Mouse (Mus musculus): ENCODE results near the gene Itgb1bp2. TPM values are rescaled to one million over a fixed set of nuclear protein-coding genes. Genes with fewer than 3 reads are reported as not detected.

Gene Itgb1bp2
- 2.8 and 6.5 TPM in 2 replicates for polyA plus RNA-seq (2015; fragmentation: Nextera tagmentation; extraction: Ambion mirVana)

- Histone ChIP-seq H3K27me3 (ENCODE audit: control insufficient read depth, insufficient read depth, low read depth, low read length) (no peaks in the 10 kb centered on the region), H3K4me1 (ENCODE audit: control insufficient read depth, low read depth, low read length) (no peaks in the 10 kb centered on the region), H3K4me2 (ENCODE audit: low read depth, low read length) (no peak within 1 kb of the TSS), H3K9me3 (replicated peaks; ENCODE audit: control insufficient read depth, low read length) (no peaks in the 10 kb centered on the region), H3K36me3 (ENCODE audit: control insufficient read depth, insufficient read depth) (peaks cover 16% of the 10 kb centered on the region), H3K27ac (ENCODE audit: low read length) (no peak within 1 kb of the TSS), H3K9ac (ENCODE audit: low read depth, low read length) (no peak within 1 kb of the TSS), H3K4me3 (ENCODE audit: low read depth, low read length) (no peak within 1 kb of the TSS)
- 69% methylated on average over 4 of the region's 4 CpGs for WGBS (ENCODE audit: insufficient replicate concordance)
- no peak for ATAC-seq (ENCODE audit: low read depth)
Observed at GRCm38 (mm10) chrX:101448886-101449475, at the start of gene Itgb1bp2. Gene Itgb1bp2 (plus strand): TSS chrX:101449088.

- peak; percentile 12; the same call in 1 of the 2 replicates for ATAC-seq (ENCODE audit: low read depth)
- H3K27me3 ChIP-seq (ENCODE audit: control insufficient read depth, insufficient read depth, low read depth, low read length) = no peaks in the 10 kb centered on the region
- H3K9me3 ChIP-seq (replicated peaks; ENCODE audit: control insufficient read depth, low read length) = no peaks in the 10 kb centered on the region
- peak overlapping the region; percentile 71 for H3K9ac ChIP-seq (ENCODE audit: low read depth, low read length)
- peak overlapping the region; percentile 72 for H3K4me2 ChIP-seq (ENCODE audit: low read depth, low read length)
- H3K4me1 ChIP-seq (ENCODE audit: control insufficient read depth, low read depth, low read length) = no peaks in the 10 kb centered on the region; the same call in none of the 2 replicates
- peak overlapping the region; percentile 68 for H3K4me3 ChIP-seq (ENCODE audit: low read depth, low read length)
- 19% methylated on average over 29 of the region's 36 CpGs for WGBS (ENCODE audit: insufficient replicate concordance)
- no peaks in the 10 kb centered on the region for H3K36me3 ChIP-seq (ENCODE audit: control insufficient read depth, insufficient read depth)
- H3K27ac ChIP-seq (ENCODE audit: low read length) = no peak overlapping the region
Observed at GRCm38 (mm10) chrX:101418946-101419724, 29.8 kb upstream of the Itgb1bp2 start.

- Histone ChIP-seq H3K4me1 (ENCODE audit: control insufficient read depth, low read depth, low read length) (no peaks in the 10 kb centered on the region; the same call in none of the 2 replicates), H3K27me3 (ENCODE audit: control insufficient read depth, insufficient read depth, low read depth, low read length) (no peaks in the 10 kb centered on the region), H3K4me3 (ENCODE audit: low read depth, low read length) (peak overlapping the region; percentile 68), H3K4me2 (ENCODE audit: low read depth, low read length) (peak overlapping the region; percentile 72), H3K9ac (ENCODE audit: low read depth, low read length) (peak overlapping the region; percentile 71), H3K27ac (ENCODE audit: low read length) (no peak overlapping the region), H3K36me3 (ENCODE audit: control insufficient read depth, insufficient read depth) (no peaks in the 10 kb centered on the region), H3K9me3 (replicated peaks; ENCODE audit: control insufficient read depth, low read length) (no peaks in the 10 kb centered on the region)
- peak; percentile 95 for ATAC-seq (ENCODE audit: low read depth)
- 19% methylated on average over 54 of the region's 54 CpGs for WGBS (ENCODE audit: insufficient replicate concordance)
Observed at GRCm38 (mm10) chrX:101419725-101420699, 28.9 kb upstream of the Itgb1bp2 start.

GRCm38 (mm10) chrX:101420700-101421095, 28.2 kb upstream of the Itgb1bp2 start, which contains the start of gene Zmym3:
Gene Zmym3 (minus strand): TSS chrX:101420849.
- Histone ChIP-seq H3K4me1 (ENCODE audit: control insufficient read depth, low read depth, low read length) (no peaks in the 10 kb centered on the region; the same call in none of the 2 replicates), H3K36me3 (ENCODE audit: control insufficient read depth, insufficient read depth) (no peaks in the 10 kb centered on the region), H3K4me3 (ENCODE audit: low read depth, low read length) (peak within 1 kb of the TSS; percentile 68), H3K9me3 (replicated peaks; ENCODE audit: control insufficient read depth, low read length) (no peaks in the 10 kb centered on the region), H3K9ac (ENCODE audit: low read depth, low read length) (peak within 1 kb of the TSS; percentile 57), H3K4me2 (ENCODE audit: low read depth, low read length) (peak within 1 kb of the TSS; percentile 72), H3K27ac (ENCODE audit: low read length) (no peak within 1 kb of the TSS), H3K27me3 (ENCODE audit: control insufficient read depth, insufficient read depth, low read depth, low read length) (no peaks in the 10 kb centered on the region)
- WGBS (ENCODE audit: insufficient replicate concordance) = 37% methylated on average over 4 of the region's 4 CpGs
- no peak for ATAC-seq (ENCODE audit: low read depth)

GRCm38 (mm10) chrX:101423462-101423861, 25.4 kb upstream of the Itgb1bp2 start:
- Histone ChIP-seq H3K36me3 (ENCODE audit: control insufficient read depth, insufficient read depth) (no peaks in the 10 kb centered on the region), H3K27me3 (ENCODE audit: control insufficient read depth, insufficient read depth, low read depth, low read length) (no peaks in the 10 kb centered on the region), H3K4me2 (ENCODE audit: low read depth, low read length) (no peak overlapping the region), H3K9ac (ENCODE audit: low read depth, low read length) (no peak overlapping the region), H3K4me1 (ENCODE audit: control insufficient read depth, low read depth, low read length) (no peaks in the 10 kb centered on the region; the same call in none of the 2 replicates), H3K27ac (ENCODE audit: low read length) (no peak overlapping the region), H3K4me3 (ENCODE audit: low read depth, low read length) (no peak overlapping the region), H3K9me3 (replicated peaks; ENCODE audit: control insufficient read depth, low read length) (no peaks in the 10 kb centered on the region)
- WGBS (ENCODE audit: insufficient replicate concordance) = 67% methylated on average over 2 of the region's 2 CpGs
- ATAC-seq (ENCODE audit: low read depth) = no peak

- WGBS (ENCODE audit: insufficient replicate concordance) = 3% methylated on average over 1 of the region's 1 CpGs
- Histone ChIP-seq H3K36me3 (ENCODE audit: control insufficient read depth, insufficient read depth) (no peaks in the 10 kb centered on the region), H3K9ac (ENCODE audit: low read depth, low read length) (no peak overlapping the region), H3K27ac (ENCODE audit: low read length) (no peak overlapping the region; the same call in 1 of the 2 replicates), H3K4me1 (ENCODE audit: control insufficient read depth, low read depth, low read length) (no peaks in the 10 kb centered on the region; the same call in 1 of the 2 replicates), H3K4me2 (ENCODE audit: low read depth, low read length) (no peak overlapping the region), H3K27me3 (ENCODE audit: control insufficient read depth, insufficient read depth, low read depth, low read length) (no peaks in the 10 kb centered on the region), H3K9me3 (replicated peaks; ENCODE audit: control insufficient read depth, low read length) (no peaks in the 10 kb centered on the region), H3K4me3 (ENCODE audit: low read depth, low read length) (no peak overlapping the region)
- no peak for ATAC-seq (ENCODE audit: low read depth)
Observed at GRCm38 (mm10) chrX:101427774-101428173, 21.1 kb upstream of the Itgb1bp2 start.

GRCm38 (mm10) chrX:101428785-101429141, 20.1 kb upstream of the Itgb1bp2 start:
- no peak for ATAC-seq (ENCODE audit: low read depth)
- Histone ChIP-seq H3K9me3 (replicated peaks; ENCODE audit: control insufficient read depth, low read length) (no peaks in the 10 kb centered on the region), H3K27ac (ENCODE audit: low read length) (peak overlapping the region; percentile 79), H3K9ac (ENCODE audit: low read depth, low read length) (peak overlapping the region; percentile 47), H3K36me3 (ENCODE audit: control insufficient read depth, insufficient read depth) (no peaks in the 10 kb centered on the region), H3K4me2 (ENCODE audit: low read depth, low read length) (peak overlapping the region; percentile 57), H3K27me3 (ENCODE audit: control insufficient read depth, insufficient read depth, low read depth, low read length) (no peaks in the 10 kb centered on the region), H3K4me3 (ENCODE audit: low read depth, low read length) (peak overlapping the region; percentile 77), H3K4me1 (ENCODE audit: control insufficient read depth, low read depth, low read length) (no peaks in the 10 kb centered on the region; the same call in 1 of the 2 replicates)
- WGBS (ENCODE audit: insufficient replicate concordance) = 26% methylated on average over 7 of the region's 7 CpGs

GRCm38 (mm10) chrX:101429142-101429949, 19.5 kb upstream of the Itgb1bp2 start, which contains the start of gene Nono:
Gene Nono (plus strand): TSS chrX:101429318.
- H3K27me3 ChIP-seq (ENCODE audit: control insufficient read depth, insufficient read depth, low read depth, low read length) = no peaks in the 10 kb centered on the region
- H3K9me3 ChIP-seq (replicated peaks; ENCODE audit: control insufficient read depth, low read length) = no peaks in the 10 kb centered on the region
- H3K36me3 ChIP-seq (ENCODE audit: control insufficient read depth, insufficient read depth) = no peaks in the 10 kb centered on the region
- H3K4me3 ChIP-seq (ENCODE audit: low read depth, low read length) = peak within 1 kb of the TSS; percentile 77
- WGBS (ENCODE audit: insufficient replicate concordance) = 22% methylated on average over 51 of the region's 51 CpGs
- H3K4me1 ChIP-seq (ENCODE audit: control insufficient read depth, low read depth, low read length) = no peaks in the 10 kb centered on the region; the same call in 1 of the 2 replicates
- H3K9ac ChIP-seq (ENCODE audit: low read depth, low read length) = peak within 1 kb of the TSS; percentile 80
- peak within 1 kb of the TSS; percentile 57 for H3K4me2 ChIP-seq (ENCODE audit: low read depth, low read length)
- peak; percentile 91 for ATAC-seq (ENCODE audit: low read depth)
- peak within 1 kb of the TSS; percentile 83 for H3K27ac ChIP-seq (ENCODE audit: low read length)
